Mouse (Mus musculus) hindbrain, embryonic 14.5 days (tissue): ENCODE measurements around the gene Olfr202. TPM values are rescaled to one million over a fixed set of nuclear protein-coding genes. Genes with fewer than 3 reads are reported as not detected.
"Not testable (repeated sequence)": the region's sequence is repeated elsewhere in the genome, so short reads cannot be mapped to it uniquely, and the experiment has no call there.

Experiments used
- ATAC-seq: fragments of 200-750 bp; cut with Nextera tagmentation; 2 replicates; pipeline ENCODE4 v1.8.0; 2017; ENCODE audit warnings: moderate number of reproducible peaks, mild to moderate bottlenecking, moderate TSS enrichment, moderate library complexity; ENCODE audit not compliant: low FRiP score
- DNase-seq: peaks from one replicate; pipeline ENCODE4 v3.0.0-alpha.2; 2015; ENCODE audit warnings: low spot score
- H3K27ac ChIP-seq: fragments of 300-500 bp; sonication (generic); 2 replicates; pipeline ENCODE4 v1.5.1; 2014; ENCODE audit warnings: mild to moderate bottlenecking, moderate library complexity
- H3K27me3 ChIP-seq: fragments of 300-500 bp; sonication (generic); 2 replicates; pipeline ENCODE4 v1.6.1; 2014; ENCODE audit warnings: mild to moderate bottlenecking, low read length, mixed read lengths; ENCODE audit not compliant: control insufficient read depth, insufficient read depth
- H3K36me3 ChIP-seq: fragments of 300-500 bp; sonication (generic); replicated peaks from 2 replicates; pipeline ENCODE4 v1.6.1; 2014; ENCODE audit not compliant: control insufficient read depth, insufficient read depth
- H3K4me1 ChIP-seq: fragments of 300-500 bp; sonication (generic); replicated peaks from 2 replicates; pipeline ENCODE4 v1.6.1; 2014; ENCODE audit warnings: antibody characterized with exemption, low read length, mixed read lengths; ENCODE audit not compliant: control insufficient read depth, insufficient read depth
- H3K4me2 ChIP-seq: fragments of 300-500 bp; sonication (generic); replicated peaks from 2 replicates; pipeline ENCODE4 v1.6.1; 2014; ENCODE audit warnings: mild to moderate bottlenecking, moderate library complexity
- H3K4me3 ChIP-seq: fragments of 300-500 bp; sonication (generic); replicated peaks from 2 replicates; pipeline ENCODE4 v1.5.1; 2014; ENCODE audit warnings: mild to moderate bottlenecking, low read length
- H3K9ac ChIP-seq: fragments of 300-500 bp; sonication (generic); 2 replicates; pipeline ENCODE4 v1.6.1; 2014
- H3K9me3 ChIP-seq: fragments of 300-500 bp; sonication (generic); 2 replicates; pipeline ENCODE4 v1.6.1; 2016; ENCODE audit warnings: low read length; ENCODE audit not compliant: control insufficient read depth
- WGBS: fragments of 180-500 bp; shearing (Covaris S2); extraction: QIAGEN DNeasy Blood & Tissue Kit; methylation state at CpG from one replicate; pipeline ENCODE4 v1.1.7; 2014; 5-methylcytosine and 5-hydroxymethylcytosine counted together
- polyA plus RNA-seq: library from polyadenylated mRNA; unstranded; fragments of >200 nt; fragmentation: Nextera tagmentation; extraction: Ambion mirVana; gene quantifications from 2 replicates; pipeline ENCODE4 v1.2.1, GENCODE M21; 2014

Gene Olfr202
- not detected in 2 replicates for polyA plus RNA-seq

DNA sequence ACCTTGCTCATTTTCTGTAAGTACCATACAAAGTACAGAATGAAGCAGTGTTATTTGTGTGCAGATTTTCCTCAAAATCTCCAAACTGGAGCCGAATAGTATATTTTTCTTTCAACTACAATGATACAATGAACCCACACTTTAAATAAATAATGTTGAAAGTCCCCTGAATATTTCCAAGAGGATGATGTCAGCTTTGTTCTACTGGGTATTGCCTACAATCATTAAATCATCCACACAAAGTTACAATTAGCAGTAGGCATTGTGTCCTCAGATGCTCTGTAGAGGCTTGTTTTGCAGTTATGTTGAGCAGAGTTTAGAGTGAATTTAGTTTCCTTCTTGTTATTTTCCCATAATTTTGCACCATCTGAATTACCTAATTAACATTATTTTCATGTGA, at the start of gene Olfr202:
Olfr202 (minus strand) TSS at position 101 of the 400 bp plus-strand sequence.
- H3K4me1 ChIP-seq, result no peaks in the 10 kb centered on the region
- no peak within 1 kb of the TSS for H3K9ac ChIP-seq
- DNase-seq (no peak), ATAC-seq (no peak)
- 88% methylated on average over 1 of the region's 1 CpGs for WGBS
- H3K4me2 ChIP-seq, result no peak within 1 kb of the TSS
- no peaks in the 10 kb centered on the region for H3K9me3 ChIP-seq
- H3K27me3 ChIP-seq, result no peaks in the 10 kb centered on the region
- H3K27ac ChIP-seq, result no peak within 1 kb of the TSS
- no peak within 1 kb of the TSS for H3K4me3 ChIP-seq
- H3K36me3 ChIP-seq, result no peaks in the 10 kb centered on the region

DNA sequence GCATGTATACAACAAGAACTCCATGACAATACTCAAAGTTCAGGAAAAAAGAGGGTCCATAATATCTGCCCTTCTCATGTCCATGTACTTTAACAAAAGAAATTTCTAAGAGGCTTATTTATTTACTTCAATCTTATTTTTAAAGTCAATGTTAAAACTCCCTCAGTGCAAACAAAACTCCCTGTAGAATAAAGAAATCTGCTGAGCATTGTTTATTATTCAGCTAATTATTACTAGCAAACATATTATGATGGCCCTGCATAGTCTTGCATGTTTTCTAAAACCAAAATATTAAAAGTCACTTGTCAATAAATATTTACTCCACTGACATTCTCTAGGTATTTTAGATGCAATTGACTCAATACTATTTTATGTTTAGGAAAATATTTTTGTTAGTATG, 44.4 kb upstream of the Olfr202 start, which contains the start of gene Olfr205:
Olfr205 (minus strand) TSS at position 101 of the 400 bp plus-strand sequence.
- ATAC-seq (no peak), DNase-seq (no peak)
- Histone ChIP-seq H3K4me1 (no peaks in the 10 kb centered on the region), H3K36me3 (no peaks in the 10 kb centered on the region), H3K27me3 (no peaks in the 10 kb centered on the region), H3K9ac (no peak within 1 kb of the TSS), H3K9me3 (no peaks in the 10 kb centered on the region), H3K4me3 (no peak within 1 kb of the TSS), H3K27ac (no peak within 1 kb of the TSS), H3K4me2 (no peak within 1 kb of the TSS)

DNA sequence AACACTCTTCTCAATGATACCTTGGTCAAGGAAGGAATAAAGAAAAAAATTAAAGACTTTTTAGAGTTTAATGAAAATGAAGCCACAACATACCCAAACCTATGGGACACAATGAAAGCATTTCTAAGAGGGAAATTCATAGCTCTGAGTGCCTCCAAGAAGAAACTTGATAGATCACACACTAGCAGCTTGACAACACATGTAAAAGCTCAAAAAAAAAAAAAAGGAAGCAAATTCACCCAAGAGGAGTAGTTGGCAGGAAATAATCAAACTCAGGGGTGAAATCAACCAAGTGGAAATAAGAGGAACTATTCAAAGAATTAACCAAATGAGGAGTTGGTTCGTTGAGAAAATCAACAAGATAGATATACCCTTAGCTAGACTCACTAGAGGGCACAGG, 36.7 kb upstream of the Olfr202 start:
- 63% methylated on average over 1 of the region's 1 CpGs for WGBS
- not testable (repeated sequence) for ATAC-seq, H3K27ac ChIP-seq, H3K27me3 ChIP-seq, DNase-seq, H3K4me1 ChIP-seq, H3K9ac ChIP-seq, H3K9me3 ChIP-seq, H3K4me2 ChIP-seq, H3K36me3 ChIP-seq, H3K4me3 ChIP-seq

DNA sequence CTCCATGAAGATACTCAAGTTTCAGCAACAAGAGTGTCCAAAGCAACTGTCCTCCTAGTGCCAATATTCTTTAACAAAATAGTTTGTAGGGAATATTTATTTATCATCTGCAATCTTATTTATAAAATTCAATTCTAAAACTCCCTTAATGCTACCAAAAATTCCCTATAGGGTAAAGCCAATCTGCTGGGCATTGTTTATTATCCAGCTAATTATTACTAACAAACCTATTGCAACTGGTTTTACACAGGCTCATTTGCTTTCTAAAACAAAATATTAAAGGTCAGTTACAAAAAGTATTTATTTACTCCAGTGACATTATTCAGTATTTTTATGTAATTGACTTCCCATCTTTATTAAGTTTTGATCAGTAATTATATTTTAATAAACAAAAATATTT, 31.6 kb upstream of the Olfr202 start, which contains the start of gene Olfr204:
Olfr204 (minus strand) TSS at position 101 of the 400 bp plus-strand sequence.
- no peak within 1 kb of the TSS for H3K27ac ChIP-seq
- no peak within 1 kb of the TSS for H3K4me3 ChIP-seq
- H3K36me3 ChIP-seq, result no peaks in the 10 kb centered on the region
- no peak for ATAC-seq
- DNase-seq, result no peak
- no peaks in the 10 kb centered on the region for H3K27me3 ChIP-seq
- no peaks in the 10 kb centered on the region for H3K9me3 ChIP-seq
- no peak within 1 kb of the TSS for H3K4me2 ChIP-seq
- H3K4me1 ChIP-seq, result no peaks in the 10 kb centered on the region
- H3K9ac ChIP-seq, result no peak within 1 kb of the TSS

DNA sequence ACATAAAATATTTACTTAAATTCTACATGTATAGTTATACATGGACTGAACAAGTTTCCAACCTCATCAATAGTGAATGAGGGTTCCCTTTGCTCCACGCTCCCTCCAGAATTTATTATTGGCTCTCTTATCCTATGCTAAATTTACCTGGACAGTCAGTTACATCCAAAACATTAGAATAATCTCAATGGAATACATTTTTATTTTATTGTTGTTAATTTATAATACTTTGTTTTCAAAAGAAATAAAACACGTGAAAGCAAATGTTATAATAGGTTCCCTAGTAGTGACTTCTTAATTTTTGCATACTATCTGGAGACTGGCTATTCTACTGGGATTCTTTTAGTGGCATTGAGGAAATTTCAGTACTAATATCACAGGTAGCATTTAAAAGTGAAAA, 12.0 kb upstream of the Olfr202 start, which contains the start of gene Olfr203:
Olfr203 (plus strand) TSS at position 301 of the 400 bp plus-strand sequence.
- H3K27me3 ChIP-seq, result no peaks in the 10 kb centered on the region
- H3K27ac ChIP-seq, result no peak within 1 kb of the TSS
- DNase-seq, result no peak
- no peaks in the 10 kb centered on the region for H3K4me1 ChIP-seq
- no peak within 1 kb of the TSS for H3K9ac ChIP-seq
- no peak for ATAC-seq
- no peak within 1 kb of the TSS for H3K4me3 ChIP-seq
- H3K36me3 ChIP-seq, result no peaks in the 10 kb centered on the region
- H3K4me2 ChIP-seq, result no peak within 1 kb of the TSS
- WGBS, result 87% methylated on average over 2 of the region's 2 CpGs
- H3K9me3 ChIP-seq, result no peaks in the 10 kb centered on the region

DNA sequence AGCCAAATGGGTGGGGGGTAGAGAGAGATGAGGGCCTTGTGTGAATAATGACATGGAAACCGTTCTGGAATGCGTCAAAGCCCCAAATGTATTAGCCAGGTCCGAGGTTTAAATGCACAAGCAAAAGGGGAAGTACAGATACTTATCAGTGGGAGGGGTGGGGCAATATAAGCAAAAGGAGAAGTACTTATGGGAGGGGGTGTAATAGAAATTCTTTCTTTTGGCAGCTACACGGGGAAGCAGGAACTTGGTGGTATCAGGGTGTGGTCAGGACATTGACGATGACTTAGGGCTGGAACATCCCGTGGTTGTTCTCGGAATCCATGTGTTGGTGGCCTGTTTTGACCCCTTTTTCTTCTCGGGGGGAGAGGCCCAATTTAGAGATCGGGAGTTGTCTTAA, 983 bp upstream of the Olfr202 start:
- H3K4me2 ChIP-seq, ATAC-seq, DNase-seq, H3K4me3 ChIP-seq, H3K36me3 ChIP-seq, H3K9me3 ChIP-seq, H3K4me1 ChIP-seq, H3K9ac ChIP-seq, H3K27ac ChIP-seq, H3K27me3 ChIP-seq: not testable (repeated sequence)
- 84% methylated on average over 9 of the region's 9 CpGs for WGBS

DNA sequence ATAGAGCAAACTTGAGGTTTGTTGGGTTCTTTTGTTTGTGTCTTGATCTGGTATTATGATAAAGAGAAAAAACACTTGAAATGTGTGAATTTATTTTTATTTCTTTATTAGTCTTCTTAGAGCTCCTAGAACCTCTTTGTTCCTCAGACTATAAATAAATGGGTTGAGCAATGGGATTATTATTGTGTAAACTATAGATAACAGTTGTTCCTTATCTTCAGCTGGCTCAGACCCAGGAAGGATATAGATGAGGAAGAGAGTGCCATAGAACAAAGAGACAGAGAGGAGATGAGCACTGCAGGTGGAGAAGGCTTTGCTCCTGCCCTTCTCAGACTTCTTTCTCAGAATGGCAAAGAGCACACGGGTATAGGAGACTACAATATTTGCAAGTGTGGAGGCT, 3.1 kb downstream of the Olfr202 start:
- Histone ChIP-seq H3K9ac (no peak overlapping the region), H3K4me1 (no peaks in the 10 kb centered on the region), H3K27me3 (no peaks in the 10 kb centered on the region), H3K36me3 (no peaks in the 10 kb centered on the region), H3K4me3 (no peak overlapping the region), H3K27ac (no peak overlapping the region), H3K9me3 (no peaks in the 10 kb centered on the region), H3K4me2 (no peak overlapping the region)
- ATAC-seq (no peak), DNase-seq (no peak)
- WGBS, result 75% methylated on average over 1 of the region's 1 CpGs

DNA sequence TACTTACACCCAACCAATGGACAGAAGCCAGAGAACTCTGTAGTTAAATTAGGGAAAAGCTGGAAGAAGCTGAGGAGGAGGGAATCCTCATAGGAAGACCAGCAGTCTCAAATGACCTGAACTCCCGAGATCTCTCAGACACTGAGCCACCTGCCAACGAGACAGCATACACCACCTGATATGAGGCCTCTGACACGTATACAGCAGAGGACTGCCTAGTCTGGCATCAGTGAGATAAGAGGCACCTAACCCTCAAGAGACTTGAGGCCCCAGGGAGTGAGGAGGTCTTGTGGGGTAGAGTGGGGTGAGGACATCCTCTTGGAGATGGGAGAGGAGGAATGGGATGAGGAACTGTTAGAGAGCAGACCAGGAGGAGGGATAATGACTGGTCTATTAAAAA, 6.1 kb downstream of the Olfr202 start:
- H3K4me3 ChIP-seq, result no peak overlapping the region
- no peaks in the 10 kb centered on the region for H3K4me1 ChIP-seq
- H3K4me2 ChIP-seq, result no peak overlapping the region
- DNase-seq (no peak), ATAC-seq (no peak)
- no peaks in the 10 kb centered on the region for H3K36me3 ChIP-seq
- H3K9ac ChIP-seq, result no peak overlapping the region
- H3K9me3 ChIP-seq, result no peaks in the 10 kb centered on the region
- no peak overlapping the region for H3K27ac ChIP-seq
- no peaks in the 10 kb centered on the region for H3K27me3 ChIP-seq
- WGBS, result 86% methylated on average over 3 of the region's 3 CpGs

DNA sequence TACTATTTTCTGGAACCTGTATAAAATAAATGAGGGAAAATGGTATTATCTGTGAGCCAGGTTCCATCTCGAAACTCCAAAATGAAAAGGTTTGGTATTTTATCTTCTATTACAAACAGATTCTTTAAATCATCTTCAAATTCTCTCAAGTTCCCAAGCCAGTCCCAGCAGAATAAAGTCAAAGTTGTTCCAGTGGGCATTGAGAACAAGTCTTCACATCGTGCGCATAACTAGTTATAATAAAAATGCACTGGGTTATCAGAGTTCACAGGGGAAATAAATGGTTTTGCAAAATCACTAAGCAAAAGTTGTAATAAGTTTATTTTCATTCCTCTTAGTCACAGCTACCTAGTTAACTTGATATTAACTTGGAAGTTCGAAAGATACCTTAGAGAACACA, 14.1 kb downstream of the Olfr202 start, which contains the start of gene Olfr201:
Olfr201 (minus strand) TSS at position 101 of the 400 bp plus-strand sequence.
- not testable (repeated sequence) for H3K27ac ChIP-seq, ATAC-seq, H3K4me1 ChIP-seq, H3K4me3 ChIP-seq, H3K27me3 ChIP-seq, H3K36me3 ChIP-seq, DNase-seq, H3K9ac ChIP-seq, H3K4me2 ChIP-seq, H3K9me3 ChIP-seq
- 91% methylated on average over 4 of the region's 4 CpGs for WGBS

DNA sequence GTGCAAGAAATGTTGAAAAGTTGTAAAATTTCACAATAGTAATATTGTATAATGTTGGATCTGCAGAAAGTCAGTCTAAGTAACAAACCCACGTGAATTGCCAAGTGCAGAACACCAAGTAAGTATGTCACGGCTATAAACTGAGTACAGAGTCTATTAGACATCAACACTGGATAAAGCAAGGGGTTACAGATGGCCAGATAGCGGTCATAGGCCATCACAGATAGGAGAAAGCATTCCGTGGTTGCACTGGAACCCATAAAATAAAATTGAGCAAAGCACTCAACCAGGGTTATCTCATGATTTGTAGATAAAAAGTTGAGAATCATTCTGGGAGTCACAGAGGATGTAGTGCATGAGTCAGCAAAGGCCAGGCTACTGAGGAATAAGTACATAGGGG, 17.5 kb downstream of the Olfr202 start:
- WGBS, result 91% methylated on average over 4 of the region's 4 CpGs
- DNase-seq, H3K4me1 ChIP-seq, H3K9ac ChIP-seq, H3K27ac ChIP-seq, H3K4me3 ChIP-seq, H3K4me2 ChIP-seq, H3K36me3 ChIP-seq, H3K27me3 ChIP-seq, ATAC-seq, H3K9me3 ChIP-seq: not testable (repeated sequence)
